Mouse (Mus musculus) kidney, adult 2 months (tissue): ENCODE data around the gene Rapgef5.

Experiments
- CTCF ChIP-seq: fragments of 200-500 bp; conservative IDR thresholded peaks from 2 replicates; pipeline ENCODE4 v1.5.1; 2011; ENCODE audit warnings: low read depth, mild to moderate bottlenecking, control low read depth, low read length, moderate library complexity, mixed read lengths; ENCODE audit not compliant: insufficient read depth, insufficient read length
- POLR2A ChIP-seq: fragments of 200-500 bp; IDR thresholded peaks from one replicate; pipeline ENCODE4 v1.6.1; 2011; ENCODE audit warnings: low read depth, low read length, control low read depth

GRCm38 (mm10) chr12:117805576-117805975 is 289.3 kb downstream of the Rapgef5 start:
- TF ChIP-seq POLR2A (no peak), CTCF (no peak)
